Mouse (Mus musculus) erythroblast, embryonic 14.5 days (primary cell): ENCODE measurements around the gene Reep1. TPM values are rescaled to one million over a fixed set of nuclear protein-coding genes. Genes with fewer than 3 reads are reported as not detected.
A peak's percentile ranks its signal among the peaks of the same experiment; 100 is the strongest.

Experiments
- H3K27me3 ChIP-seq: 2 replicates; pipeline ENCODE4 v1.6.1; 2012; ENCODE audit warnings: inconsistent platforms; ENCODE audit not compliant: control insufficient read depth
- H3K36me3 ChIP-seq: 2 replicates; pipeline ENCODE4 v1.6.1; 2012; ENCODE audit warnings: mild to moderate bottlenecking, inconsistent platforms; ENCODE audit not compliant: control insufficient read depth
- H3K4me1 ChIP-seq: 2 replicates; pipeline ENCODE4 v1.6.1; 2012; ENCODE audit warnings: inconsistent platforms; ENCODE audit not compliant: control insufficient read depth
- H3K4me3 ChIP-seq: replicated peaks from 2 replicates; pipeline ENCODE3; 2012; ENCODE audit warnings: moderate library complexity, mild to moderate bottlenecking, inconsistent platforms
- H3K9me3 ChIP-seq: 2 replicates; pipeline ENCODE4 v1.6.1; 2012; ENCODE audit warnings: low read length, inconsistent platforms, mixed read lengths; ENCODE audit not compliant: control insufficient read depth
- GATA1 ChIP-seq: IDR thresholded peaks from 2 replicates; pipeline ENCODE4 v1.6.1; 2012; ENCODE audit warnings: low read length, inconsistent platforms, mixed read lengths
- TAL1 ChIP-seq: IDR thresholded peaks from 3 replicates; pipeline ENCODE4 v1.6.1; 2012; ENCODE audit warnings: low read length, inconsistent platforms, mixed read lengths
- polyA plus RNA-seq: library from polyadenylated mRNA; stranded (reverse); fragments of >175 nt; gene quantifications from 2 replicates; pipeline ENCODE4 v1.2.3, GENCODE M21; 2012

The Reep1 gene
- polyA plus RNA-seq = 0.01 TPM in 1 of 2 replicates, not detected in the other

DNA sequence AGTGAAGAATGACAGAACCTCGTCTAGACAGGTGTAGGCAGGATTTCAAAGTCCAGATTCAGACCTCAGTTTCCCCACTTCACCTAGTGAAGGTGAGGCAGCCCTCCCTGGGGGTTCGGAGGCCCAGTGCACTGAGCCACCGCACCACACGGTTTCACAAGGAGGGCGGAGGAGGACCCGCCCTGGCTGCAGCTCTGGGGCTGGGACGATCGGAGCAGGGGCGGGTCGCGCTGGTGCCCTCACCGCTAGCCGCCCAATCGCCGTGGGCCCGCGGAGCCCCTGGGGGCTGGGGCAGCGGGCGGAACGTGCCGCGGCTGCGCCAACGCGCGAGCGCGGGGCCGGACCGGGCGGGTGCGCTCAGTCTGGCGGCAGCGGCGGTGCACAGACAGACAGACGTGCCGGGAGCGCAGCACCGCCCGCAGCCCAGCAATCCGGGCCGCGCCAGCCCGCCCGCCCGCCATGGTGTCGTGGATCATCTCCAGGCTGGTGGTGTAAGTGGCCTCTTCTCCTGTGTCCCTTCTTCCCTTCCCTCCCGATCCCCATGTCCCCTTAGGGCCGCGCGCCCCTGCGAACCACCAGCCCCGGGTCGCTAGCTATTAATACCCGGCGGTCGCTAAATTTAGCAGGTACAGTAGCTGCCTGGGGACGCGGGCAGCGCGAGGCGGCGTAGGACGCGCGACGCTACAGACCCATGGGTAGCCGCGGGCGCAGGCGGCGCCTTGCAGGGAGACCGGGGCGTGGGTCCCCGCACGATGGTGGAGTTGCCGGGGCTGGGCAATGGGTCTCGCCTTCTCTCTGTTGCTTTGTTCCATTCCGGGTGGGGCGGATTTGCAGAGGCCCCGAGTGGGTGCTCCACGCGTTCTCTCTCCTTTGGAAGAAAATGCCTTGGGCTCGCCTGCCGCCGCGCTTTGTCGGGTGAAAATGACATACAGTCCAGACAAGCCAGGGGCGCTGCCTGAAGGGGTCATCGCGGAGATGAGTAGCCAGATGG, at the start of gene Reep1:
Gene Reep1, plus strand, starts transcription at position 51 of the 991 bp plus-strand sequence.
- Histone ChIP-seq H3K36me3 (no peaks in the 10 kb centered on the region), H3K9me3 (no peaks in the 10 kb centered on the region), H3K4me3 (peak within 1 kb of the TSS; percentile 58), H3K4me1 (peaks cover 13% of the 10 kb centered on the region), H3K27me3 (peaks cover 51% of the 10 kb centered on the region)
- TF ChIP-seq TAL1 (no peak), GATA1 (no peak)

DNA sequence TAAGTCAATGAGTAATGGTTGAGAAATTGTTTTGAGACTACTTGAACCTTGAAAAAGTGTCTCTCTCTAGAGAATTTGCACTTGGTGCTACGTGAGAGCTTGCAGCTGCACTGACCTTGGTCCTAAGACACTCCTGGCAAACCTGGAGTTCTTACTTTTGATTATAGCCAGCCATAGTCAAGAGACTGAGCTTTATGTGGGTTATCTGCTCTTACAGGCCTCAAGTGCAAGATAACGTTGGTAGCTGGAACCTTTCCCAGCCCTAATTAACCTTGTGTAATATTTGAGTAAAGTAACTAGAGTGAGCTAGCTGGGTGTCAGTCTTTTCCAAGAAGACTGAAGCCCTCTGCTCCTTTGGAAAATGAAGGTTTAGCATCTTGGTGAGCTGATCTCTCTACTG, 49.1 kb upstream of the Reep1 start:
- H3K36me3 ChIP-seq = no peaks in the 10 kb centered on the region
- peaks cover 50% of the 10 kb centered on the region for H3K4me1 ChIP-seq
- H3K4me3 ChIP-seq = no peak overlapping the region
- TF ChIP-seq TAL1 = no peak
- no peak for TF ChIP-seq GATA1
- H3K9me3 ChIP-seq = no peaks in the 10 kb centered on the region
- H3K27me3 ChIP-seq = no peaks in the 10 kb centered on the region

DNA sequence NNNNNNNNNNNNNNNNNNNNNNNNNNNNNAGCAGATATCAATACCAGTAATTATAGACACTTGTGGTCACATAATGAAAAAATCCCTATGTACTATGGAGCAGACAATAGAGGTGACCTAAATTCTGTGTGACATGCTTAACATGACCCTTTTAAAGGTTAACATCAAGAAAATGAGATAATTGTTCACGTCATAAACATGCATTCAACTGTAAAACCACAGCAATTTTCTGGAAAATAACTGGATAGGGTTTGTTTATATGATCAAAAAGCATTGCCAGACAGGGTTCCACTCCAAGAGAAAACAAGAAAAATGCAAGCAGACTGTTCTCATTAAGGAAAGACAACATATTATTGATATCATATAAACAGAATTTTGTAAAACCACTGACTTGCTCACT, 42.9 kb upstream of the Reep1 start:
- TF ChIP-seq GATA1 (no peak), TAL1 (no peak)
- H3K36me3 ChIP-seq = no peaks in the 10 kb centered on the region
- H3K4me3 ChIP-seq = no peak overlapping the region
- H3K4me1 ChIP-seq = peaks cover 30% of the 10 kb centered on the region
- H3K9me3 ChIP-seq = no peaks in the 10 kb centered on the region
- H3K27me3 ChIP-seq = no peaks in the 10 kb centered on the region; the same call in 1 of the 2 replicates

DNA sequence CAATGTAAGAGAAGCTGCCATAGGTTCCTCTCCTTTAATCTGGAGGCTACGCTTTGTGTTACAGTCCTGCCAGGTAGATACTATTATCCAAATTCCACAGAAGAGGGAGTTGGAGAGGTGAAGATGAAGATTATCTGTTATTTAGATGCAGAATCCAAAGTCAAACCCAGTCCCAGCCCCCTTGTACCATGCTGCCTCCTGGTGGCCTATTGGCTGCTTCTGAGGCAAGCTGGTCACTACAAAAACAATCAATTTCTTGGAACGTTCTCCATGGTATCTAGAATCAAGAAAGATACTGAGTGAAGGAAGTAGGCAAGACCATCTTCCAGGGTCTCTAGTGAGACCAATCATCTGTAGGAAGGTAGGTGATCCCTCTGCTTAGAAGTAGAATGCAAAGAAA, 34.2 kb upstream of the Reep1 start:
- Histone ChIP-seq H3K27me3 (peaks cover 5% of the 10 kb centered on the region; the same call in 1 of the 2 replicates), H3K36me3 (no peaks in the 10 kb centered on the region), H3K4me1 (no peaks in the 10 kb centered on the region), H3K4me3 (no peak overlapping the region), H3K9me3 (no peaks in the 10 kb centered on the region; the same call in 1 of the 2 replicates)
- no peak for TF ChIP-seq GATA1
- TF ChIP-seq TAL1 = no peak

DNA sequence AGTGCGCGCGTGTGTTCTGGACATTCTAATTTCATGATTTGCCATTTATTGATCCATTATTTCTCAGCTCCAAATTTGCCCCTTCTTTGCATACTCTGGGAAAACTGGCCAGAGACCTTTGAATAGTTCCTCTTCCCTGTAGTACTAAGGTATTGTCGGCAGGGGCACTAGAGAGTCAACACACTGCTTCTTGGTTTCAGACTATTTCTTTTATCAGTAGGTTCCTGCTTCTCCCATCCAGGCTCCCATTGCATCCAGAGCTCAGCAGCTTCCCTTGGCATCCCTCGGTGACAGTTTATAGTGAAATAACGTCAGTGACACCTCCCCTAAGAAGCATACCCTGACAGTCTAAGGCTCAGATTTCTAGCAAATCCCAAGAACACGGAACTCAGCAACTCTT, 28.5 kb upstream of the Reep1 start:
- H3K9me3 ChIP-seq = no peaks in the 10 kb centered on the region; the same call in 1 of the 2 replicates
- no peaks in the 10 kb centered on the region for H3K36me3 ChIP-seq
- H3K27me3 ChIP-seq = peaks cover 5% of the 10 kb centered on the region; the same call in 1 of the 2 replicates
- TF ChIP-seq TAL1 = no peak
- no peak for TF ChIP-seq GATA1
- no peaks in the 10 kb centered on the region for H3K4me1 ChIP-seq
- no peak overlapping the region for H3K4me3 ChIP-seq

DNA sequence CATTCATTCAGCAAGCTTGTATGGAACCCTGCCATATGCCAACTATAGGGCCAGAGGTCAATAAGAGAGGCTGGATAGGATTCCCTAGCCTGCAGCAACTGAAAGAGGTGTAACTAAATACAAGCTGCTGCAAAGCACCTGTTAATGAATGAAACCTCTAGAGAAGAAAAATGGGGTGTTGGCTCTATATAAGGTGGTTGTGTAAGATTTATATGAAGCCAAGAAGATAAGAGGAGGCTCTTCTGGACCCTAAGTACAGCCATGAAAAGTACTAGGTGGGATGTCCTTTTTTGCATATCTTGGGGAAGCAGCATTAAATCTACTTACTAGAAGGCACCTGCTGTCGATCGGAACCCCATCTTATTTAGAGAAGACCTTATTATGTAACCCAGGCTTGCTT, 12.2 kb upstream of the Reep1 start:
- no peaks in the 10 kb centered on the region for H3K4me1 ChIP-seq
- H3K27me3 ChIP-seq = peaks cover 4% of the 10 kb centered on the region
- TF ChIP-seq GATA1 = no peak
- TF ChIP-seq TAL1 = no peak
- H3K9me3 ChIP-seq = no peaks in the 10 kb centered on the region; the same call in 1 of the 2 replicates
- H3K36me3 ChIP-seq = no peaks in the 10 kb centered on the region
- H3K4me3 ChIP-seq = no peak overlapping the region

DNA sequence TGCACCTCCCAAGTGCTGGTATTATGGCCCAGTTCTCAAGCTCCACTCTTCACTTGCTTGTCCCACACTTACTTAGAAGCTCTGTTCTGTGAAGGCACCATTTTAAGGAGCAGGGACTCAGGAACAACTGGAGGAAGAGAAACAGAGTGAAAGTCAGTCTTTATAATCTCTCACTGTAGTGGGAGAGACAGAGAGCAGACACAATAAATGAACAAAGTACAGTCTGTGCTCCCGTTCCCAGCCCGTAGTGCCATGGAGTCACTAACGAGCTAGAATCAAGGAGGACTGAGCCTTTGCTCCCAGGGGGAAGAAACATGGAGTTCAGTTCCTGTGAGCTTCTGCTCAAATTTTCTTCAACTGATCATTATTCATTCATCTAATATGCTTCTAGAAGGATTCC, 11.8 kb upstream of the Reep1 start:
- H3K4me3 ChIP-seq = no peak overlapping the region
- no peaks in the 10 kb centered on the region; the same call in 1 of the 2 replicates for H3K9me3 ChIP-seq
- no peaks in the 10 kb centered on the region for H3K36me3 ChIP-seq
- H3K27me3 ChIP-seq = peaks cover 4% of the 10 kb centered on the region
- no peaks in the 10 kb centered on the region for H3K4me1 ChIP-seq
- TF ChIP-seq GATA1 (no peak), TAL1 (no peak)

DNA sequence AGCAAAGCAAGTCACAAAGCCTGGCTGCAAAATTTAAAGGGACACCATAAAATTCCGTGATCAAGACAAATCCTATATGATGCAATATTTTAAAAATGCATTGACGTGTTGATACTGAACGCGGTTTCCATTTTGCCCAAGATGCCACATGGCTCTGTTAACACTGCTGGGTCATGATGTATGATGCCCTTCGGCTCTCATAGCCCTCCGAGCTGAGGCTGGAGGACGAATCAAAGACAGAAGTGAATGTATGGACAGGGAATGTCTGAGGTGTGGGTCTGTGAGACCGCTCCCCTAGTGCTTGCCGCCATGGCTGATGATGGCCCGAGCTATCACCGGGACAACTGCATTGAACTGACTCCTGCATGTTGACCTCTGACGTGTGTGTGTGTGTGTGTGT, 490 bp upstream of the Reep1 start:
- Histone ChIP-seq H3K36me3 (no peaks in the 10 kb centered on the region), H3K9me3 (no peaks in the 10 kb centered on the region), H3K4me3 (no peak overlapping the region), H3K4me1 (peaks cover 13% of the 10 kb centered on the region), H3K27me3 (peaks cover 51% of the 10 kb centered on the region)
- no peak for TF ChIP-seq GATA1
- TF ChIP-seq TAL1 = no peak

DNA sequence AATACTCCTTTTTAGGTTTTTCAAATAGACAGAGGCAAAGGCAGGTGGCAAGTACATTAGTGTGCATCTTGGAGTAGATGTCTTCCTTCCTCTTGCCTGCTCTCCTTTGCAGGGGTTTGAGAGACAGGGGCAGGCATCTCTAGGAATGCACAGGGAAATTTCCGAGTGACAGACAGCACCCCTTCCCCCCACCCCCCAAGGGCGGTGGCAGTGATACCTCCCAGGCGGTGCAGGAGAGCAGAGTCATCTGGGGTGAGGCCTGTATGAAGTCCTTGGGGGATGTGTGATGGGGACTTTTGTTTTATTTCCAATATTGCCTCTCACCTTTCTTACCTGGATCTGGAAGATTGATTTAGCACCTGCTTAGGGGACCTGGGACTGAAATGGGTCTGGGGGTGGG, 1.2 kb downstream of the Reep1 start:
- no peaks in the 10 kb centered on the region for H3K9me3 ChIP-seq
- no peaks in the 10 kb centered on the region for H3K36me3 ChIP-seq
- H3K4me1 ChIP-seq = peaks cover 13% of the 10 kb centered on the region
- peaks cover 51% of the 10 kb centered on the region for H3K27me3 ChIP-seq
- peak overlapping the region; percentile 58 for H3K4me3 ChIP-seq
- TF ChIP-seq GATA1 = no peak
